Mouse (Mus musculus) CH12.LX (cell line): ENCODE data around the gene Ccdc85a. TPM values are rescaled to one million over a fixed set of nuclear protein-coding genes. Genes with fewer than 3 reads are reported as not detected.

ENCODE experiments used
- DNase-seq: peaks from one replicate; pipeline ENCODE4 v3.0.0-alpha.2; 2013; ENCODE audit errors: extremely low read depth
- H3K27ac ChIP-seq: 2 replicates; pipeline ENCODE4 v1.5.1; 2012; ENCODE audit warnings: low read depth, mild to moderate bottlenecking, control low read depth, moderate library complexity; ENCODE audit not compliant: insufficient read depth
- H3K27me3 ChIP-seq: replicated peaks from 2 replicates; pipeline ENCODE3; 2012; ENCODE audit warnings: inconsistent platforms
- H3K36me3 ChIP-seq, 2 experiments: replicated peaks in 1 of 2; 2 replicates each; pipeline versions ENCODE3 to v1.6.1; 2012; ENCODE audit warnings: inconsistent platforms in 1 of 2, low read length in 1 of 2, mild to moderate bottlenecking in 1 of 2, mixed read lengths in 1 of 2, moderate library complexity in 1 of 2; ENCODE audit not compliant: control insufficient read depth in 1 of 2, insufficient read depth in 1 of 2
- H3K4me1 ChIP-seq, 2 experiments: 2 replicates each; pipeline ENCODE4 v1.6.1; 2012; ENCODE audit warnings: inconsistent platforms in 1 of 2, moderate library complexity in 1 of 2; ENCODE audit not compliant: insufficient read depth in 2 of 2, control insufficient read depth in 1 of 2
- H3K4me2 ChIP-seq: 2 replicates; pipeline ENCODE4 v1.6.1; 2012; ENCODE audit warnings: low read depth, mild to moderate bottlenecking, control low read depth; ENCODE audit not compliant: poor library complexity, insufficient read depth, severe bottlenecking
- H3K4me3 ChIP-seq, 3 experiments: fragments of 150-350 bp in 1 of 3; sonication (generic) in 1 of 3; replicated peaks in 1 of 3; 2 replicates each; pipeline versions ENCODE3 to v1.5.1; 2011 to 2012; ENCODE audit warnings: low read depth in 2 of 3, low read length in 2 of 3, mild to moderate bottlenecking in 2 of 3, moderate library complexity in 2 of 3, control low read depth in 1 of 3, improper control_type of control experiment in 1 of 3, inconsistent platforms in 1 of 3, mixed read lengths in 1 of 3; ENCODE audit not compliant: poor library complexity in 1 of 3
- H3K79me2 ChIP-seq: replicated peaks from 2 replicates; pipeline ENCODE4 v1.6.1; 2012; ENCODE audit warnings: mild to moderate bottlenecking, moderate library complexity; ENCODE audit not compliant: control insufficient read depth, poor library complexity, insufficient read depth, severe bottlenecking; ENCODE audit errors: extremely low read depth
- H3K9ac ChIP-seq: 2 replicates; pipeline ENCODE4 v1.6.1; 2012; ENCODE audit warnings: low read depth, mild to moderate bottlenecking, control low read depth, moderate library complexity; ENCODE audit not compliant: insufficient read depth
- H3K9me3 ChIP-seq: replicated peaks from 2 replicates; pipeline ENCODE3; 2012; ENCODE audit warnings: low read length, inconsistent platforms, mixed read lengths
- CHD1 ChIP-seq: IDR thresholded peaks from 2 replicates; pipeline ENCODE4 v1.6.1; 2012; ENCODE audit warnings: low read depth, low read length, improper control_type of control experiment, inconsistent platforms
- E2F4 ChIP-seq: IDR thresholded peaks from 2 replicates; pipeline ENCODE4 v1.6.1; 2011; ENCODE audit warnings: low read depth, low read length, improper control_type of control experiment; ENCODE audit not compliant: insufficient replicate concordance
- ELF1 ChIP-seq: IDR thresholded peaks from 2 replicates; pipeline ENCODE4 v1.6.1; 2014; ENCODE audit warnings: low read depth, mild to moderate bottlenecking, inconsistent platforms, low read length, improper control_type of control experiment
- EP300 ChIP-seq: IDR thresholded peaks from 2 replicates; pipeline ENCODE4 v1.6.1; 2011; ENCODE audit warnings: low read length, improper control_type of control experiment
- ETS1 ChIP-seq: conservative IDR thresholded peaks from 2 replicates; pipeline ENCODE4 v1.6.1; 2012; ENCODE audit warnings: low read depth, mild to moderate bottlenecking, inconsistent platforms, low read length, improper control_type of control experiment, moderate library complexity
- JUN ChIP-seq: IDR thresholded peaks from 2 replicates; pipeline ENCODE4 v1.6.1; 2011; ENCODE audit warnings: low read depth, mild to moderate bottlenecking, low read length, improper control_type of control experiment, moderate library complexity; ENCODE audit not compliant: insufficient read depth
- JUND ChIP-seq: conservative IDR thresholded peaks from 2 replicates; pipeline ENCODE4 v1.6.1; 2011; ENCODE audit warnings: low read depth, low read length, improper control_type of control experiment
- MAFK ChIP-seq: IDR thresholded peaks from 2 replicates; pipeline ENCODE4 v1.6.1; 2011; ENCODE audit warnings: low read length, improper control_type of control experiment; ENCODE audit not compliant: insufficient replicate concordance
- NRF1 ChIP-seq: IDR thresholded peaks from 2 replicates; pipeline ENCODE4 v1.6.1; 2014; ENCODE audit warnings: low read depth, mild to moderate bottlenecking, inconsistent platforms, low read length, improper control_type of control experiment, moderate library complexity
- PAX5 ChIP-seq: IDR thresholded peaks from 2 replicates; pipeline ENCODE4 v1.6.1; 2012; ENCODE audit warnings: low read length, inconsistent platforms, mixed read lengths
- POLR2AphosphoS2 ChIP-seq: IDR thresholded peaks from 2 replicates; pipeline ENCODE4 v1.6.1; 2011; ENCODE audit warnings: low read depth, low read length, improper control_type of control experiment
- RCOR1 ChIP-seq: conservative IDR thresholded peaks from 2 replicates; pipeline ENCODE4 v1.6.1; 2012; ENCODE audit warnings: low read depth, mild to moderate bottlenecking, inconsistent platforms, low read length, improper control_type of control experiment
- SIN3A ChIP-seq: IDR thresholded peaks from 2 replicates; pipeline ENCODE4 v1.6.1; 2012; ENCODE audit warnings: low read length, improper control_type of control experiment, inconsistent platforms
- SMC3 ChIP-seq: IDR thresholded peaks from 2 replicates; pipeline ENCODE4 v1.6.1; 2011; ENCODE audit warnings: low read depth, low read length, improper control_type of control experiment
- TBP ChIP-seq: conservative IDR thresholded peaks from 2 replicates; pipeline ENCODE4 v1.6.1; 2011; ENCODE audit warnings: low read depth, low read length, improper control_type of control experiment
- UBTF ChIP-seq: IDR thresholded peaks from 2 replicates; pipeline ENCODE4 v1.6.1; 2012; ENCODE audit warnings: low read depth, mild to moderate bottlenecking, inconsistent platforms, low read length, improper control_type of control experiment, moderate library complexity
- USF2 ChIP-seq: conservative IDR thresholded peaks from 2 replicates; pipeline ENCODE4 v1.6.1; 2011; ENCODE audit warnings: low read depth, low read length, improper control_type of control experiment
- ZC3H11A ChIP-seq: IDR thresholded peaks from 2 replicates; pipeline ENCODE4 v1.6.1; 2012; ENCODE audit warnings: low read depth, mild to moderate bottlenecking, inconsistent platforms, low read length, improper control_type of control experiment
- ZKSCAN1 ChIP-seq: IDR thresholded peaks from 2 replicates; pipeline ENCODE4 v1.6.1; 2012; ENCODE audit warnings: low read depth, inconsistent platforms, low read length, improper control_type of control experiment, borderline replicate concordance
- ZMIZ1 ChIP-seq: IDR thresholded peaks from 2 replicates; pipeline ENCODE4 v1.6.1; 2012; ENCODE audit warnings: low read depth, mild to moderate bottlenecking, inconsistent platforms, low read length, improper control_type of control experiment
- dilution Hi-C: fragments of 300-500 bp; cut with MboI; formaldehyde crosslinking; loops from 2 replicates; pipeline ENCODE4 v1.14.3; 2020; ENCODE audit warnings: low sequenced_read_pairs; ENCODE audit not compliant: extremely low pct_unique_long_range_greater_than_20kb, extremely low pct_ligation_motif_present
- in situ Hi-C: fragments of 300-500 bp; cut with MboI; formaldehyde crosslinking; loops from 3 replicates; pipeline ENCODE4 v1.14.3; 2019; ENCODE audit warnings: low sequenced_read_pairs, low pct_ligation_motif_present, low pct_unique_long_range_greater_than_20kb, mixed read lengths
- polyA plus RNA-seq: library from polyadenylated mRNA; unstranded; fragments of >175 nt; gene quantifications from 2 replicates; pipeline ENCODE4 v1.2.1, GENCODE M21; 2012; ENCODE audit warnings: low read depth; ENCODE audit not compliant: insufficient read length
- total RNA-seq, 2 experiments: library from RNA; depleted of rRNA; stranded (reverse); fragments of 300-350 nt in 1 of 2; fragments of >200 nt in 1 of 2; gene quantifications; 2 replicates each; pipeline ENCODE4 v1.2.3; 2012 to 2014

The Ccdc85a gene
- total and polyA plus RNA-seq, 3 experiments, result not detected

GRCm38 (mm10) chr11:28477088-28477487 lies 107.0 kb downstream of the Ccdc85a start:
- in situ Hi-C loops (no loop called here), dilution Hi-C loops (no loop called here)
- no peaks in the 10 kb centered on the region for H3K36me3 ChIP-seq
- no peak overlapping the region for H3K4me2 ChIP-seq
- H3K79me2 ChIP-seq, result no peaks in the 10 kb centered on the region
- TF ChIP-seq ELF1, result no peak
- TF ChIP-seq SIN3A, result no peak
- TF ChIP-seq POLR2AphosphoS2, result no peak
- TF ChIP-seq USF2, result no peak
- no peak for TF ChIP-seq EP300
- TF ChIP-seq PAX5, result no peak
- no peak for TF ChIP-seq JUND
- no peak for TF ChIP-seq UBTF
- no peak overlapping the region for H3K9ac ChIP-seq
- H3K4me1 ChIP-seq, result no peaks in the 10 kb centered on the region
- no peaks in the 10 kb centered on the region for H3K9me3 ChIP-seq
- no peak overlapping the region for H3K4me3 ChIP-seq
- H3K27ac ChIP-seq, result no peak overlapping the region
- H3K27me3 ChIP-seq, result no peaks in the 10 kb centered on the region
- no peak for DNase-seq

DNA sequence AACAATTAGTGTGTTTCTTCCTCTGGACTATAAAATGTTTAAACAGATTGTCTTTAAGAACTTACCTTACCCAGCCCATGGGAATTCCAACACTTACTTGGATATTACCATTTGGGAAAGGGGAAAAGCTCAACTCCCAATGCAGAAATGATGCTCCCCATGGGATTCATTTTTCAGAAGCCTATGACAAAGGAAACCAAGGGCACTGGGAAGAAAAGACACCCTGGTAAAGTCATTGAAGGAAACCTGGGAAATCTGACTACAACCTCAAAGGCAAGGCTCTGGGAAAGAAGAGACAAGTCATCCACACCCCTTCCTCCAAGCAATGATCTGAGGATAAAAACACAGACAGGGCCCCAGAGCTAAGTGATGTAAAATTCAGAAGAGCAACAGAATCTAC lies 118.4 kb downstream of the Ccdc85a start:
- H3K9ac ChIP-seq, result no peak overlapping the region
- in situ Hi-C loops (no loop called here), dilution Hi-C loops (no loop called here)
- H3K27me3 ChIP-seq, result no peaks in the 10 kb centered on the region
- no peak overlapping the region for H3K4me3 ChIP-seq
- no peaks in the 10 kb centered on the region for H3K79me2 ChIP-seq
- H3K27ac ChIP-seq, result no peak overlapping the region
- H3K4me2 ChIP-seq, result no peak overlapping the region
- H3K9me3 ChIP-seq, result no peaks in the 10 kb centered on the region
- no peak for TF ChIP-seq ZC3H11A
- DNase-seq, result no peak
- no peaks in the 10 kb centered on the region; a peak in 1 of 4 replicates for H3K4me1 ChIP-seq
- H3K36me3 ChIP-seq, result no peaks in the 10 kb centered on the region

DNA sequence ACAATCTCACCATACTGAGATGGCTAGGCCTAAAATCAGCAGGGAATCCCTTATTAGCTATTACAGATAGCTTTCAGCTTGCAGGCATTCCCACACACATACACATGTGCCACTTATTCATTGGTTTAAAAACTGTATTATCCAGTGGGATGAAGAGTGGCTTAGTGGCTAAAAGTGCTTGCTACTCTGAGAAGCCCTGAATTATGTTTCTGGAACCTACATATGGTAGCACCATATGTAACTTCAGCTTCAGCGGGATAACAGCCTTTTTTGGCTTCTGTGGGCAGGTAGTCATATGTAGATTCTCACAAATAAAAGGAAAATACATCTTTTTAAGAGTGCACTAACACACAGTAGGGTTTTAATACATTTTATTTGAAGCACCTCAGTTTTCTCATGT lies 119.2 kb downstream of the Ccdc85a start:
- no peak overlapping the region for H3K4me2 ChIP-seq
- H3K27me3 ChIP-seq, result no peaks in the 10 kb centered on the region
- no peak overlapping the region for H3K4me3 ChIP-seq
- dilution Hi-C loops (no loop called here), in situ Hi-C loops (no loop called here)
- no peaks in the 10 kb centered on the region for H3K79me2 ChIP-seq
- H3K9ac ChIP-seq, result no peak overlapping the region
- H3K36me3 ChIP-seq, result no peaks in the 10 kb centered on the region
- TF ChIP-seq ZMIZ1 (no peak), SIN3A (no peak), E2F4 (no peak), POLR2AphosphoS2 (no peak), TBP (no peak), PAX5 (no peak), SMC3 (no peak), RCOR1 (no peak), MAFK (no peak), ETS1 (no peak), JUN (no peak), ZKSCAN1 (no peak), CHD1 (no peak), NRF1 (no peak)
- no peaks in the 10 kb centered on the region for H3K4me1 ChIP-seq
- H3K9me3 ChIP-seq, result no peaks in the 10 kb centered on the region
- H3K27ac ChIP-seq, result no peak overlapping the region
- DNase-seq, result no peak
